Mouse (Mus musculus) 3T3-L1 (cell line): ENCODE data around the gene Kctd19.

ENCODE experiments used
- DNase-seq: peaks from one replicate; pipeline ENCODE4 v3.0.0-alpha.2; 2015; ENCODE audit warnings: low read depth, low spot score

The Kctd19 gene

DNA sequence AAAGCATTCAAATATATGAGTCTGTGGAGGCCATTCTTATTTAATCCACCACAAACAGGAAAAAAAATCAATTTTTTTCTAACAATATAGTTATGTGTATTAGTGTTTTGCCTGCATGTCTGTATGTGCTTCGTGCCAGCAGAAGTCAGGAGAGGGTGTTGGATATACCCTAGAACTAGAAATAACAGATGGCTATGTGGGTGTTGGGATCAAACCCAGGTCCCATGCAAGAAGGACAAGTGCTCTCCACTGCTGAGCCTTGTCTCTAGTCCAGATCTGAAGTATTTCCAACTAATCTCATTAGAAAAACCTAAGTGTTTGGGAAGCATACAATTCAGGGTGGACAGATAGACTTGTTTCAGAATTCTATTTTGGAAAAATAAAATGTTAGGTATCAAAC lies 8.7 kb upstream of the Kctd19 start:
- no peak for DNase-seq

DNA sequence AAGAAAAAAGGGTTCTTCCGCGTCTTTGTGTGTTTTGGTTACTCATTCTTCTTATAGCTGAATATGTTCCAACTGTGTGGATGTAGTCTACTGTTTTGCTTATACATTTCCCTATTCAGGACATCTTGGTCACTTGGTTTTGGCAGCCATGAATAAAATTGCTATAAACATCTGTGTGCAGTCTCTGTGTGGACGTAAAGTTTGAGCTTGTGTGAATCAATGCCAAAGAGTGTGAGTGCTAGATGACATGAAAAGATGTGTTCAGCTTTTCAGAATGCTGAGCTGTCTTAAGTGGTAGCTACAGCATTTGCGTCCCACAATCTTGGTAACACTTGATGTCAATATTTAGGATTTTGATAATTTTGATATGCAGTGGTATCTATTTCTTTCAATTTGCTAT lies 6.5 kb upstream of the Kctd19 start:
- no peak for DNase-seq

DNA sequence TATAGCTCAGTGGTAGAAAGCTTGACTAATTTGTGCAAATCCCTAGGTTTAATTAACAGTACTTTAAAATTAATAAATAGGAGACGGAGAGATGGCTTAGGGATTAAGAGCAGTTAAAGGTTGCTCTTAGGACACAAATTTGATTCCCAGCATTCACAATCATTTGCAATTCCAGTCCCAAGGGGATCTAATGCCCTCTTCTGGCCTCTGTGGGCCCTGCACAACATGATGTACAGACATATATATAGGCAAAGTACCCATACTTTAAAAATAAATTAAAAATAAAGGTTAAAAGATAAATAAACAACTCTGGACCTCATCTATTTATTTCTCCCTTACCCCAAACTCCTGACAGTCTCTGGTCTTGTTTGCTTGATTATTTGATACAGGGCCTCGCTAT lies 5.7 kb upstream of the Kctd19 start:
- DNase-seq, result peak; percentile 44

GRCm38 (mm10) chr8:105409947-105410346 lies 3.4 kb downstream of the Kctd19 start:
- no peak for DNase-seq

- DNase-seq, result peak; percentile 35
These were observed 5.0 kb downstream of the Kctd19 start for GRCm38 (mm10) chr8:105408331-105408730.

GRCm38 (mm10) chr8:105406416-105406815 lies 6.9 kb downstream of the Kctd19 start:
- no peak for DNase-seq

DNA sequence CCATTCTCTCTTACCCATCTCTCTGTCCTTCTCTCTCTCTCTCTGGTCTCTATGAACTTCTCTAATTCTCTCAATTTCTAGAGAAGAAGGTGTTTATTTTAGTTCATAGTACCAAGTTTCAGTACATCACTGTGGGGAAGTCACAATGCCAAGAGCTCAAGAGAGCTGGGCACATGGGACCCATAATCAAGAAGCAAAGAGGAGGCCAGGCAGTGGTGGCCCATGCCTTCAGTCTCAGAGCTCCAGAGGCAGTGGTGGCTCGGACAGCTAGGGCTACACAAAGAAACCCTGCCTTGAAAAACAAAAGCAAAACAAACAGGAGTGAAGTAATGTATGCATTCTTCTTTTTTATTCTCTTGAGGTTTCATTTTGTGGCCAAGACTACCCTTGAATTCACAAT lies 8.8 kb downstream of the Kctd19 start:
- no peak for DNase-seq

DNA sequence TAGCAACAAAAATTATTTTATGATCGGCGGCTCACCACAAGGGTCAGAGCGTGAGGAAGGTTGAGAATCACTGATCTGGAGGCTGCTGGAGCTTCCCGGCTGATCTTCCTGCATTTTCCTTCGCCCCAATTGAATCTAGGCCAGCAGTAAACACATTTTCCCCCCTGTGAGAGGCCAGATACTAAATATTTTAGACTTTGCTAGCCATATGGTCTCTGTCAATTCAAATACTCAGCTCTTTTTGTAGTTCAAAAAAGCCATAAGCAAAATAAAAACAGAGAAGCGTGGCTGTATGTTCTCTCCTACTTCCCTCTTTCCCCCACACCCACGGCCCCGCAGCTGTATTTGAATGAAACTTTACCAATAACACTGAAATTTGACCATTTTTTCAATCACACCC lies 9.8 kb downstream of the Kctd19 start:
- no peak for DNase-seq

DNA sequence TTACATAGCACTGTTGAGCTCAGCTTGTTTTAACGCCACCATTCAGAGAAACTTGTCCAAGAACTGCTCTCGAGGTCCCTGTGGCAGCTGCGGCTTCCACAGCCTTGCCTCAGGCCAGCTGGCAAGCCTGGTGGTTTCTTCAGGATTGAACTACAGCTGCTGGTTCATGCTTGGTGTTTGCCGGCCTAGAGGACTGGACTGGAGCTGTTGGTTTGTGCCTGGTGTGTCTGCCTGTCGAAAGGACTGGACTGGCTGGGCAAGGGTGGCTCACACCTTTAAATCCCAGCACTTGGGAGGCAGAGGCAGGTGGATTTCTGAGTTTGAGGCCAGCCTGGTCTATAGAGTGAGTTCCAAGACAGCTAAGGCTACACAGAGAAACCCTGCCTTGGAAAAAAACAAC lies 13.3 kb downstream of the Kctd19 start:
- no peak for DNase-seq

DNA sequence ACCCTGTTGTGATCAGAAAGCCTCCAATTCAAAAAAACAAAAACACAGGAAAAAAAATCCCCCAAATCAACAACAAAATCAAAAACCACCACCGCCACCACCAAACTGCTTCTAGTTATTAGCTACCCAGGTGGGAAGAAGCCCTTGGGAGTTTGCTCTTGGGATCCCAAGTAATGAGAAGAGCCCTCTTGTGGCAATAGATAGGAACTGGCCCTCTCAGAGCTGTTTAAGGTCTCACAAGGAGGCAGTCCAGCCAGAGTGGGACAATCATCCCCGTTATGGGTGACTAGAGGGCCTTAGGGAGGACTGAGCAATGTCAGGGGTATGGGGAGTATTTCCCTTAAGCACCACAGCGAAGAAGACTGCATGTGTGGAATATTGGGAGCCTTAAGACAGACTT lies 15.6 kb downstream of the Kctd19 start:
- DNase-seq, result peak; percentile 84

DNA sequence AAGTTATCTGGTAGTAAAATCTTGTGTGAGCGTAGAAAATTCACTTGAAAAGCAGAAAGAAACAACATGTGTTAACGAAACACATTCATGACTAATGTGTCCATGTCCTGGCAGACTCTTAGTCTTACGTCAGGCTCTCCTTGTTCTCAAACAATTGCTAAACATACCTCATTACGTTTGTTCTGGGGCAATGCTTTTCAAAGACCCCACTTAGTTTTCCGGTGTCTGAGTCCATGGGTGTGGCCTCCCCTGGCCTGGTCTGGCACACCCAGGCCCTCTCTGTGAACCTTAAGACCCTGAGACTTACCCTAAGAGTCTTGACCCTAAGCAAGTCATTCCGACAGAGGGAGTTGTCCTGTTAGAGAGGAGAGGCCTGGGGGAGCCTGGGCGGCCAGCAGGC lies 19.4 kb downstream of the Kctd19 start:
- no peak for DNase-seq

DNA sequence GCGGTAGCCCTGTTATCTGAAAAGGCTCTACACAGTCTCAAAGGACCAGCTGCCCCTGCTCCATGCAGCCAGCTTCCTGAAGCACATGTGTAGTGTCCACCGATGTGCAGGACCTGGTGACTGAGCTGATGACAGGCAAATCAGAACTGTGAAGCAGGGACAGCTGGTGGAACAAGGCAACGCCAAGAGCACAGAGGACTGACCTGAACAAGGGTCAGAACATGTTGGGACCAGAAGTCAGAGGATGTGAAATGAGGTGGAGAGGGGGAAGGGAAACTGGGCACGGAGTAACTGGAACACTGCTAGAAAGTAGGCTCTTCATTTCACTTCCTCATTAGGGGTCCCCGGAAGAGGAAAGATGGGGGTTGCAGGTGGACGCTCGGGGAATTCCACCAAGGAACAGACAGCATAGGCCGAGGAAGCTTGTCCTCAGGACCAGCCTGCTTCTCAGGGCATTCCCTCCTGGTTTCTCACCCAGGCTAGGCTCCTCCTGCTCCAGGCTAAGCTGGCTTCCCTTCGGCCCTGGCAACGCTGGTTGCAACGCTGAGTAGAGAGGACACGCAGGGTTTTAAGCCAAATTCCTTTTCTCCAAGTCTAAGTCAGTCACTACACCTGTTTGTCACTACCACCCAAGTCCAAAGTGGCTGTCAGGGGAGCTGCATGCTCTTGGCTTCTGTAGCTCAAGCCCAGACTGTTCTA lies 20.1 kb downstream of the Kctd19 start:
- DNase-seq, result no peak

DNA sequence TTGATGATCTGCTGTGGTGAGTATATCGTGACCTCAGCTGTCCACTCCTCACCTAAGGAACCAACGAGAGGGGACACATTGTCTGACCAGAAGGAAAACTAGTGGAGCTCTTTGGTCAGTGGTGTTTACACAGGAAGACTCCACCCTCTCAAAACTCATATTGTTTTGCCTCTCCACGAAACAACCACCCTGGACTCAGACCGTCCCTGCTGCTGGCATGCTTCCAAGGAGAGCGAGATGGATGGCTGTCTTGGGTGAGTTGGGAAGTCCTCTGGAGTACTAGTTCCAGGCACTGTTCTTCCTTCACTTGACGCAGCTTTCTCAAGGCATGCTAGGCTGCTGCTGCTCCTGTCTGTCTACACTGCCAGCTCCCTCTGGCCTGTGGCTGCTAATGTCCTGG lies 24.2 kb downstream of the Kctd19 start:
- DNase-seq, result no peak

DNA sequence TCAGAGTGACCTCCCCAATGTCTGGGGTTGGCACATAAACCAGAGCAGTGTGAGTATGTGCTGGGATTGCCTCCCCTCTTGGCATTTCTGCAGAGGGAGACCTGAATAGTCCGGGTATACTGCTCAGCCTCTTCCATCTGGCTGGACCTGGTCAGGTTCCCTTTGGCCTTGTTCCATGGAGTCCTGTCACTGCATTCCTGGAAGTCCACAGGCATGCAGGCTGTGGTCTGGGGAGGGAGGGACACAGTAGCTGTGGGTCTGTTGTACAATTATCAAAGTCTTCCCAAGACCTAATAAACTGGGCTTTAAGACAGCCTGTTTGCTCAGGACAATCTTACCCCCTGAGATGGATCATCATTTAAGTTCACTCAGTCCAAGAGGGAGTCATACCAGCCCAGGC lies 26.2 kb downstream of the Kctd19 start:
- peak; percentile 97 for DNase-seq

DNA sequence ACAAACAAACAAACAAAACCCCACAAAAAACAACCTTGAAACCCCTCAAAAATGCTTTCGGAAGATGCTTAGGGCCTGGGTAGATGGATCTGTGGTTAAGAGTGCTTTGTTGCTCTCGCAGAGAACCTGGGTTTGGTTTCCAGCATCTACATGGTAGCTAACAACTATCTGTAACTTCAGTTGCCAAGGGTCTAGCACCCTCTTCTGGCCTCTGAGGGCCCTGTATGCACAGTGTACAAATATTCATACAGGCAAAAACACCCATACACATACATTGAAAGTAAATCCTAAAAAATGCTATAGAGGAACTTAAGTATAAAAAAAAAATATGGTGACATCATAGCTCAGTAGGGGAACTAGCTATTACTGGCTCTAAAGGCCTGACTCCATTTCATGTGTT lies 29.2 kb downstream of the Kctd19 start:
- no peak for DNase-seq

GRCm38 (mm10) chr8:105380308-105380707 lies 33.0 kb downstream of the Kctd19 start:
- no peak for DNase-seq

- no peak for DNase-seq
These were observed 34.6 kb downstream of the Kctd19 start for GRCm38 (mm10) chr8:105378673-105379072.

GRCm38 (mm10) chr8:105374513-105374966 lies 38.8 kb downstream of the Kctd19 start:
- no peak for DNase-seq

DNA sequence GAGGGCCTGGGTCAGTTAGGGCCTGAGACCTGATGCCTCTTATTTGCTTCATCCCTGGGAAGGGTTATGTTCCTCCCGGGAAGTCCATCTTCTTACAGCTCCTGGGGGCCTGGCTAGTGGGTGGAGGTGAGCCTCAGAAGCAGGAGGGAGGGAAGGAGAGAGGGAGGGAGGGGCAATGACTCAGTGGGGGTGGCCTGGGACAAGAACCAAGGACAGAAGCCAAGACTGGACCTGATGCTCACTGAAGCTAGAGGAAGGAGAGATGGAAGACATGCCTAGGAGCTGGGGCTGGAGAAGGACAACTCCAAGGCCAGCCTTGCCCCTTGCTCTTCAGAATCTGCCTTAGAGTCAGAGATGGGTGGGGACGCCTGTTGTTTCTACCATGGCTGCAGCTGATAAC lies 40.3 kb downstream of the Kctd19 start, which contains the start of gene Plekhg4:
Plekhg4 (plus strand) TSS at position 243 of the 400 bp plus-strand sequence.
- DNase-seq, result peak; percentile 89

GRCm38 (mm10) chr8:105372473-105372872 lies 40.8 kb downstream of the Kctd19 start:
- peak; percentile 87 for DNase-seq

- DNase-seq, result peak; percentile 63
These were observed 46.2 kb downstream of the Kctd19 start for GRCm38 (mm10) chr8:105367107-105367506.

DNA sequence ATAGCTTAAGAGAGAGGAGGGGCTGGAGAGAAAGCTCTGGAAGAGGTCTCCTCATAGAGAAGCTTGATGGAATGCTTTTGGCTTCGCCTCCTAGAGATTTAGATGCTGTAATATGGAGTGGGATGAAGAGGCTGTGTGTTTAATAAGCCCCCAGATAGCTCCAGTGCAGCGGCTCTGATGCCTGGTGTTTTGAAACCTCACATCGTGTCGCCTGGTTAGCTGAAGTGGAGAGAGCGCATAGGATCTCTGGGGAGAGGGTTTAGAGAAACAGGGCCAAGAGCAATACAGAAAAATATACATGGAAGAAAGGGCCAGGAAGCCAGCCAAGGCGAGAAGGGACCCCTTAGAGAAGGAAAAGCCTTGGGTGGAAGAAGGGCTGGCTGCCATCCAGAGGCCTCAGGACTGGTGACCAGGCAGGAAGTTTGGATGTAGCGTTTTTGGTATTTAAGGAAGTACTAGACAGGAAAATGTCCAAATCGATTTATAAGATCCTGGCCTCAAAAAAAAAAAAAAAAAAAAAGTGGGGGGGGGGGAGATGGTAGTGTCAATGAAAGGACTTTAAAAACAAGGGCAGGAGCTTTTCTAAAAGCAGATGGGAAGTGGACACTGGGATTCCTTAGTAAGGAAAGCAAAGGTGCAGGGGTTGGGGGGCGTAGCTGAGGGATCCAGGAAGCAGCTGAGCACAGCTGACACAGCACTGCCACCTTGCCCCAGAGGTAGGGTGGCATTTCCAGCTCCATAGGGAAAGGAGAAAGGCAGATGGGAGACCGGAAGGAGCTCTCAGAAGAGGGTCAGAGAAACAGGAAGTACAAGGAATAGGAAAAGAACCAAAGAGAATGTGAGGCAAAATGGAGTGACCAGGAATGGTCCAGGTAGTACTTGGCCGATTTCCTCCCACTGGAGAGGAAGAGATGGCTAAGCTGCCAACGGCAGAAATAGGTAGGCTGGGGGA lies 51.3 kb downstream of the Kctd19 start:
- no peak for DNase-seq

- peak; percentile 82 for DNase-seq
These were observed 53.7 kb downstream of the Kctd19 start for GRCm38 (mm10) chr8:105359646-105360045.
